Mouse (Mus musculus): ENCODE data around the gene Prcd.
"Not testable (repeated sequence)": the region's sequence is repeated elsewhere in the genome, so short reads cannot be mapped to it uniquely, and the experiment has no call there.

The Prcd gene

DNA sequence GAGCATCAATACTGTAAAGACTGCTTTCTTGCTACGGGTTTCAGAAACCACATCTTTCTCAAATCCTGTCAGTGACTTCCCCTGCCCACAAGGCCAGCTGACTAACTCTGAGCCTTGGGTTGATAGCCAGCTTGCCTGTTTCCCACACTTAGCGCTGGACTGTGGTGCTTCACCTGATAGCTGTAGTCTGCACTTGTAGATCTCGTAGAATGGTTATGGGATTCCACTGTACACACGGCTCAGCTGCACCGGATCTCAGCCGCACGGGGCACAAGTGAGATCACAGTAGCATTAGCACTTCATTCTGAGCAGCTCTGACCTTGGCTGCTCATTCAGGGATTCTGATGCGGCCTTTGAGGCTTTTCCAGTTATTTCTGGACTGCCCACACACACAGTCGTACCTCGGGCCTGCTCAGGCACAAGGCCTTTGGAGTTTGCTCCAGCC is 15.1 kb downstream of the Prcd start:
- DNase-seq (ENCODE audit: low spot score in 2 of 2), result no peak

DNA sequence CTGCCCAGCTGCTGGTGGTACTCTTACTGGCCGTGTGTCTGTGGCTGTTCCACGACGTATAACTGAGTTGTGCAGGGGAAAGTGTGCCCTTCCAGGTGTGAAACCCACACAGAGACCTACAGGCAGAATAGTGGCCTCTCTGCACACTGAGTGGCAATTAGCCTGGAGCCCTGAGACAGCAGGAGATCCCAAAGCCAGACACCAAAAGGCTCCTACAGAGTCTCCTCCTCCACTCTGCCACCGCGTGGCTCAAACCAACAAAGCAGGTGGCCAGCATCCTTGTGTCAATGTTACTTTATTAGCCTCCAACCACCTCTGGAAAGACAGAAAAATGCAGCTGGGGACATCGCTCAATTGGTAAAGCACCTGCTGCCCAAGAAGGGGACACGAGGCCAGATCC is 15.5 kb downstream of the Prcd start:
- no peak for DNase-seq (ENCODE audit: low spot score in 2 of 2)

DNA sequence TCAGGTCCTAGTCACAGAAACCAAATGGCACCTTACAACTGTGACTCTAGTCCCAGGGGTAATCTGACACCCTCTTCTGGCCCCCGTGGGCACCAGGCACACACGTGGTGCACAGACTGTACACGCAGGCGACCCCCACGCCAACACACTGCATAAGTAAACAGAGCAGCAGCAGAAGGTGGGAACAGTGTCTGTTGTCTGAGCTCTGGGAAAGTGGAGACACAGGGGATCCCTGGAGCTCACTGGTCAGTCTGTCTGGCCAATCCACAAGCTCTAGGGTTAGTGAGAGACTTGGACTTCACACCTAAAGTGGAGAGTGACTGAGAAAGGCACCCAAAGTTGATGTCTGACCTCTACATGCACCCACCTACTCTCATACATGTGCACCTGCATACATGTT is 16.0 kb downstream of the Prcd start:
- DNase-seq (ENCODE audit: low spot score in 2 of 2), result no peak

DNA sequence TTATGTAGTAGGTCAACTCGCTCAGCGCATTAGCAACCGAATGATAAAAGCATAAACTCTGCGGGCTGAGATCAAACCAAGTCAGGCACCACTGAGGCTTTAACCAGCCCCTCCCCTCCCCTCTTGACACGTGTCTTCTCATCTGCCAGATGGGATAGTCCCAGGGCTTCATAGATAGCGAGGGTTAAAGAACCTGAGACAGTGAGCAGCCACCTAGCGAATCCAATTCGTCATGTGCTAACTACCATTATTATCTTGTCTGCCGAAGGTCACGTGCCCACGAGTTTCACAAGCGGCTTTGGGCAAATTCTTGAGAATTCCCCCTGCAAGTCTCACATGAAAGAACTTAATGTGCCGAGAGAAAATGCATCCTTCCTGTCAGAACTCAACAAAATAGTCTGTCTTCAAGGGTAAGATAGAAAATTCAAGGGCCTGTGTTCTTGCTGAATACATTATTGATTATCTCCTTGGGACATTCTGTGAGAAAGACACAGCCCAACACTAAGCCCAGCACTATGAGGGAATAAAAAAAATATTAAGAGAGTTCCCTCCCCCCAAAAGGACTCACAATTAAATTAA is 16.5 kb downstream of the Prcd start:
- DNase-seq (ENCODE audit: low spot score in 2 of 2), result no peak

DNA sequence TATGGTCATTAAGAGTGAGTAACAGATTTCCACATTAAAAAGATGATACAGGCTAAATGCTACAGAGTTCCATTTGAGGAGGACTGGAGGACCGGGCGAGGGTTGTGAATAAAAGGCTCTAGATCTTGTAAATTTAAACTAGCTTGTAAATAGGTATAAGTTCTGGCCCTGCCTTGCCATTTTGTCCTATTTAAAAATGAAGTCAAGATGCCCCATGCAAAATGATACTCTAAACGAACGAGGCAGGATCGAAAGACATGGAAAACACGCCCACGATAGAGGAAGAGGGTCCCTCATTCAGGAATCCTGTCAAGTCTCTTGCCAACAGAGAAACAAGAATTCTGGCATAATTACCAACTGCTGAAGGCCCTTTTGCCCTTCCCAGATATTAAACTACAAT is 17.1 kb downstream of the Prcd start:
- no peak for DNase-seq (ENCODE audit: low spot score in 2 of 2)

DNA sequence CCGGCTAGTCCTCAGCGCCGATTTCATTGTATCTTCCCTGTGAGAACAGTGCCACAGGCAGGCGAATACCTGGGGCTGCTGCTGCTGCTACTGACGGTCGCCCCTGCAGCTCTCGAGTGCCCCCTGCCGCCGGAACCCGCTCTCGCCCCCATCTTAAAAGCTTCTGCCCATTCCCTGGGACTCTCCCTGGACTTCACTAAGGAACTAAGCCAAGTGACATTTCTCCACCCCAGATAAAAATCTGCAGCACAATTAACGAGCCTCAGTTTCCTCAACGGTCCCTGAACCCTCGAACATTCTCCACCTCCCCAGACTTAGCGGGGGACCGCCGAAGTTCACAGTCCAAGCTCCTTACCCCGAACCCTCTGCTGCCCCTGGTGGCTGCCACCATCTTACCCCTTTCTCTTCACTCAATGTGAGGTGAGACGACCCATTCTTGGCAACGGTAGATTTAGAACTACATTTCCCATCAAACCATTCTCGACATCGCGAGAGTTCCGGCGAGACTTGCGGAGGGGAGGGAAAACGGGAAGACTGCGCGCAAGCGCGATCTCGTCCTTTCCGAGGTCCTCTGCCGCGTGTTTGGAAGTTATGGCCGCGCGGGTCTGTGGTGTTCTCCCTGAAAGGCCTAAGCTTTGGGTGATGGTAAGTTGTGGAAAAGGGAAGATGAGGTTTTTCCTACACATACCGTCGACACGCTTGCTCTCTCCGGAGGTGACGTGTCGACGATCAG is 17.9 kb downstream of the Prcd start:
- peak; percentile 97 to 99 for DNase-seq (ENCODE audit: low spot score in 2 of 2)

DNA sequence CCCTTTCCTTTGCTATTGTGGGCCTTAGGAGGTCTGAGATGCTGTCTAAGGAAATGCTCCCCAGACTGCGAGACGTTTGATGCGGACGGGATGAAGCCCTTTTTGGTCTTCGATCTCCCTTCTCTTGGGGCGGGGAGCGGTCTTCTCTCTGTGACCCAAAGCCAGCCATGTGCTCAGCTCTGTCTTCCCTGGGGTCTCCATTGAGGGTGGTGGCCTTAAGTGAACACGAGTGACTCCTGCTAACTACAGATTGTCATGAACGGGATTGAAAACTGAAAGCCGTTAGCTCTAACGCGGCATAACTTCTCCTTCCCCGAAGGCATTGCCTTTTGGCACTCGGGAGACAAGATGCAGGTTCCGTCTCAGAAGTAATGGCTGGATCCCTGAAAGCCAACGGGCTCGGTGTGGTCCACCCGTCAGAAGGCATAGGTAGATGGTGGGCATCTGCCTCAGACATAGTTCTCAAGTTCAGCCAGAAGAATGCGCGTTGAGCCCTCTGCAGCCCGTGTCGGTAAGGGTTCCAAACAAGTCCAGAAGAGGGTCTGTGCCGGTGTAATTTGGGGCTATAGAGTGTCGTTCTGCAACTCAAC is 18.6 kb downstream of the Prcd start:
- no peak for DNase-seq (ENCODE audit: low spot score in 2 of 2)

DNA sequence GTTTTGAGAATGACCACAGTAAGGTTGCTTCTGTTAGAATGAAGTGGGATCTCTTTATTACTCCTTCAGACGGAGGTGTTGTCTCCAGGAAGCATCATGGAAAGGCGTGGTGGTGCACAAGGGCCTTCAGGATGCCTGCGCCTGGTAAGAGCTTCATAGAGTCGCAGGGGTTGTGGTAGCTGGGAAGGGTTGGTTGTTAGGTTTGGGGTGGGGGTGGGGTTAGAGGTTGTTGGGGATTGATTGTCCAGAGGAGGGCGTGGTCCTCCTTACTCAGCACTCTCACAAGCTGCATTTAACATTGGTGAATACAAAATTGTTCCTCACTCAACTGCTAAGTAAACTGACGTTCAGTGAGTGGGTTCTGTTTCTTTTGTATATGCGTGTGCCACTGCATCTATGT is 19.3 kb downstream of the Prcd start:
- DNase-seq (ENCODE audit: low spot score in 2 of 2), result no peak

DNA sequence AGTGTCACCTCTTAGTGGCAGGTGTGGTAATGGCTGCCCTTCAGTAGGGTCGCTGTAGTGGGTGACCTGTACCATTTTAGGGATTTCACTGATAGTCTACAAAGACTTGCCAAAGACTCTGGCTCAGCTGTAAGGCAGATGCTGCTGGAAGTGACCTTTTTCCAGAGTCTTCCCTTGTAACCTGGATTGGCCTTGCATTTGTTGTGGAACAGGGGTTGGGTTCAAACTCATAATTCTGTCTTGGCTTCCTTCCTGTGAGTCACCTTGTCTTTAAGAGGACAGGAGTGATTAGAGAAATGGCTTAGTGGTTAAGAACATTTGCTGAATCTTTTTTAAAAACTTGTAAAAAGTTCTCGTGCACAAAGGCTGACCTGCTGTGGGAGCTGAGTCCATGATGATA is 20.1 kb downstream of the Prcd start:
- no peak for DNase-seq (ENCODE audit: low spot score in 2 of 2)

DNA sequence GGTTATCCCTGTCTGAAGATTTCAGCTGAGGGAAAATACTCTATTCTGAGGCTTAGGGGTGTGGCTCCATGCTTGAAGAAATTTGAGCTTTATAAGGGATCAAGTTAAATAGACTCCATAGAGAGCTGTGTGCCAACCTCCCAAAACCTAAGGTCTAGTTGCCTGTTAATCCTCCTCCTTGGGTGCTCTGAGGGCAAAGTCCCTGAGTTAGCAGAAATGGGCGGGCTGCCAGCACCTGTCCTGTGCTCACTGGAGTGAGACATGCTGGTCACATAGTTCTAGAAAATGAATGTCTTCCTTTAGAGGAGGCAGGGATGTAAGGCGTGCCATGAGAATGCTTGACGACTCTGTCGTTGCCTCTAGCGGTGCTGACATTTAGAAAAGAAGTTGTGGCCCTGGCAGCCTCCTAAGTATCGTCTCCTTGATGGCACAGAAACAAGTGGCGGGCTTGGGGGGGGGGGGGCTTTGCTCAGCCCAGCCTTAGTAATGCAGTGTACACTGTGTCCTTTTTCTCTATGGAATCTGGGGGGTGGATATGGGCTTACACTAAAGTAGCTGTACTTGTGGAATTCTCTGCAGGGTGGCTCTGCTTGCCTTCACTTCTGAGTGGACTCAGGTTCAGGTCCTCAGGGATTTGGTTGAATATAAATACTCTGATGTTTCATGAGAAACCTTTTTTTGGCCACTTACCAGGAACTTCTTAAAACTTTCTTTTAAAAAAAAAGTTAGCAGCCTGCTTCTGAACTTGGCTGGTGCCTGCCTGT is 21.5 kb downstream of the Prcd start:
- no peak for DNase-seq (ENCODE audit: low spot score in 2 of 2)

DNA sequence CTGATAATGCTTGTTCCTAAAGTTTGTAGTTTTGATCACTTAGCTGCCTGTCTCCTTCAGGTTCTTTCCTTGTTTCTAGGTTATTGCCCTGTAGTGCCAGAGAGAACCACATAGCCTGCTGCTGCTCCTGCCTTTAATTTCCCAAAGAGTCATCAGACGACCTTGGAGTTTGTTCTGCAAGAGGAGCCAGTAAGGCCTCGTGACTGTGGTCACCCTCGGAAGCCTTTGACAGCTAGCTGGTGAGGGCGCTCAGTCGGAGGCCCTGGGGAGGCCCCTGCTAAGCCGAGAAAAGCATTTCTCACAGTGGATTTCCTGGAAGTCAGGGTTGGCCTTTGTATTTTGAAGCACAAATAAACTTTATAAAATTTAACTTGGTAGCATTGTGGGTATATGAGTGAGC is 22.1 kb downstream of the Prcd start:
- not testable (repeated sequence) for DNase-seq (ENCODE audit: low spot score in 2 of 2)

DNA sequence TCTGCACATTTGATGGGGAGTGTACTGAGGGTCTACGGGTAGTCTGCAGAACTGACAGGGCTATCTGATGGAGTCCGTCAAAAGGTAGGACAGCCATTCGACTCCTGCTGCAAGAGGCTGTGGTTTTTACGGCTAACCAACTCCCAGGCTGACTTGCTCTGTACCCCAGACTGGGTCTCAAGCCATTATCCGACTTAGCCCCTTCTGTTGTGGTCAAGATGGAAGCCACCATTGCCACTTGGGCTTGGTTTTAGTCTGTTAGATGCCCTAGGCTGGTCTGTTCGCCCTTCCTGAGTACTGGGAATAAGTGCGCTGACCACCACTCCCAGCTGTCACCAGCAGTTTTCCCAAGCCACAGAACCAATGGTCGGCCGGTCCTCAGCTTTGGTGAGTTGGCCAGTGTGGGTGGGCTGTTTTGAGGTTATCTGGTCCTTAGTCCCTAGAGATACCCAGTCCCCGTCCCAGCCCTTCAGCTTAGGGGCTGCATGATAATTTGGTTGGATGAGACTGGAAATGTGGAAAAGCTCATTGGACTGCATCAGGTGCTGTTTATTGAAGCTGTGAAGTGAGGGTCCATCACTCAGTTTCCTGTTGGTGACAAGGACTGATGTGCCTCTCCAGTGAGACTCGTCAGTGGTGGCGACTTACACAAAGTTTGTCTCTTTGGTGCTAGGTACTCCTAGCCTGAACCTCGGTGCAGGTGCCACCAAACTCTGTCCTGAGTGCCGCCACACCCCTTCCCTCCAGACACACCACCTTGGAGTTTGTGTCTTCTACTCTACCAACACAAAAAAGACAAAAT is 23.0 kb downstream of the Prcd start:
- DNase-seq (ENCODE audit: low spot score in 2 of 2), result no peak

DNA sequence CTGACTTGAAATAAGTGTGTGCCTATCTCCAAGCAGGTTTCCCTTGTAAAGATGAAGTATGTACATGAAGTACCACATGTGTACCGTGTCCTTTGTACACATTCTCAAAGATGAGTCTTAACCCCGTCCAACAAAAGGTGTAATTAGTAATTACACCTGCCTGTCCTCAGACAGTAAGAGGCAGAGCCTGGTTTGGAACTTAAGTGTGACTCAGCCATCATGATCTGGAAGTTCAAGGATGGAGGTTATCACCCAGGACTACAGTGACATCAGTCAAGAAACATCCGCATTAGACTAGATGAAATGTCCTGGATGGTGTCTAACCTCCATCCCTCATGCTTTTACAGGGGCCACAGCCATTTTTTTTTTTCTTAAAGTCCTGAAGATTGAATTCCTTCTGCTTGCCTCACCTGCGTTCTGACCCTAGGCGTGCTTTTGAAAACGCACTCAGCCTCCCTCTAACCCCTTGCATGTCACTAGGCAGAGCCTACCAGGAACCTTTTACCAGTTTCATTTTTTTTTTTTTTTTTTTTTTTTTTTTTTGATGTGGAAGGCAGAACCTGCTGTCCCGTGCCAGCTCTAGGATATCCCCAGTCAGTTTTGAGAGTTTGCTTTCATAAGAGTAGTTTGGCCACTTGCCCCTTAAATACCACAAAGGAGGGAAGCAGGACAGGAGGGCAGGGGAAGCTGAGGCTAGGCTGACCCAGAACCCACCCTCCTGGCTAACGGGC is 24.5 kb downstream of the Prcd start:
- no peak for DNase-seq (ENCODE audit: low spot score in 2 of 2)

DNA sequence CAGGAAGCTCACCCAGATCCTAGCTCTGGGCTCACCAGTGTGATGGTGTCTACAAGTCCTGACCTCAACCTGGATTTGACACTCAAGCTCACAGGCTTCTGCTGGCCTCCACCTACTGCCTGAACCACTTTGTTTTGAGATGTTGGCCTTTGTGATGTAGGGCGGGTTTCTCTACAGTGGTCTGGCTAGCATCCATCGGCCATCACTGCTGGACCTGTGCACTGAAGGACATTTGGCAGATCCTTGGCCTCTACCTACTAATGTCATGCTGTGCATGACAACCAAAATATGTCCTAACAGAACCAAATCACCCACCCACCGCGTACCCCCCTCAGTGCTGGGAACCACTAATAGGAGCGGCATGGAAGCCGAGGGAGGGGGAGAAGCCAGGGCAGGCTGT is 25.8 kb downstream of the Prcd start:
- no peak for DNase-seq (ENCODE audit: low spot score in 2 of 2)

DNA sequence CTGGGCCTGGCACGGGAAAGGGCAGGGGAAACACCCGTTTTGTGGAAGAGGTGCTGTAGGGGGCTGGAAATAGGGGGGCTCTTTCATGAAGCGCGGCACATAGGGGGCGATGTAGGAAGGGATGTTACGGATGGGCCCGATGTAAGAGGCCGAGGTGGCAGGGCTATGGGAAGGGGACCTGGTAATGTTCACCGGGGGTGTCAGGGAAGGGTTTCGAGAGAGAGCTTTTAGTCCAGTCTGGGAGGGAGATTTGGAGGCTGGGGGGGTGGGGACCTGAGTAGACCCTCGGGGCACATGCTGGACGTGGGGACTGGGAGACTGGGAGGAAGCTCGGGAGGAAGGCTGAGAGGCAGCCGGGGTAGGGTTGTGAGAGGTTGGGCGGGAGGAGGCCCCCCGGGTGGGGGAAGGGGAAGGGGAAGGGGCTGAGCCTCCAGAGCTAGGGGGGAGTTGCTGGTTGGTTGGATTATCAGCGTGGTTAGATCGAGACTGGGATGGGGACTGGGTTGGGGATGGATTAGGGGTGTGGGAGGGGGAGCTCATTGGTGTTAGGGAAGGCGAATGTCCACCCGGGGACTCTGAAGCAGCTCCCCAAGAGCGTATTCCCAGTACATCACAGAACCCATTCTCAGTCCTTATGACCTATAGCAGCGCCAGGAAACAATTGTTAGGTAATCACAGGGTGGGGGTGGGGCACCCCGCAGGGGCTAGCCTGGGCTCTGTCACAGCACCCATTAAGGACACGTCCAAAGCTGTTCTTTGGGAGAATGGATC is 27.2 kb downstream of the Prcd start:
- DNase-seq (ENCODE audit: low spot score in 2 of 2), result no peak

DNA sequence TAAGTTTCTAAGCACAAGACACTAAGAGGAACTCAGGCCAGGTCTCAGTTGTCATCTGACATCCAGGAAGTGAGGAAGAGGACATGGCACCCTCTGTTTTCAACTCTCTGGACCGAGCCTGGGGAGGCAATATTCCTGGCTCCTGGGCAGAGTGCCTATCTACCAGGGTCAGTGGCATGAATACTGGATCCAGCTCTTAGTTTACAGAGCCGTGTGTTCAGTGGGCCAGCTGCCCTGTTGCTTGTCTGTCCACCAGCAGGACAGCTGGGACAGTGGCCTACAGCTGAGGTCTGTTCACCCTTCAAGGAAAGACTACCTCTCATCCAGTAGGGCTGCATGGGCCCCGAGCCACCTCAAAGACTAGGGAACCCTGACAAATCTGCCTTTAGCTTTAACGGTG is 27.8 kb downstream of the Prcd start:
- DNase-seq (ENCODE audit: low spot score in 2 of 2), result no peak

DNA sequence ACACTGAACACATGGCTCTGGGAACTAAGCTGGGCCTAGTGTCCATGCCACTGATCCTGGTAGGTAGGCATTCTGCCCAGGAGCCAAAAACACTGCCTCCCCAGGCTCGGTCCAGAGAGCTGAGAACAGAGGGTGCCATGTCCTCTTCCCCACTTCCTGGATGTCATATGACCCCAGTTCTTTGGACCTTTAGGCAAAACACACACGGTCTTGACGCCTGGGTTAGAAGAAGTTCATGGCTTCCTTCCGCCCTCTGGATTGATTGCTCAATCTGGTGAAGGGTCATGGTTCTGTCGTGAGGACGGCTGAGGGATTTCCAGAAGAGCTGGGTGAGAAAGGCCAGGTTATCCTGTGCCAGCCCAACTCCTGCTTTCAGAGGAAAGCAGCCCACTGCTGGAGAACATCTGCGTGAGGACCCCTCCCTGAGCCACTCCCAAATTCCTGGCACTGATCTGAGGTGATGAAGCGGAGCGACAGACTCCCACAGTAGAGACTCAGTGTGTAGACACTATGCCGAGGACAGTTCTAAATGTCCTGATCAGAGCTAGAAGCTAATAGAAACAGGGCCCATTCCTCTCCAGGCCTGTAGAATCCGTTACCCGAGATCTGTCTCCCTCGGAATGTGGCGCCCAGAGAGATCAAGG is 29.3 kb downstream of the Prcd start:
- no peak for DNase-seq (ENCODE audit: low spot score in 2 of 2)

DNA sequence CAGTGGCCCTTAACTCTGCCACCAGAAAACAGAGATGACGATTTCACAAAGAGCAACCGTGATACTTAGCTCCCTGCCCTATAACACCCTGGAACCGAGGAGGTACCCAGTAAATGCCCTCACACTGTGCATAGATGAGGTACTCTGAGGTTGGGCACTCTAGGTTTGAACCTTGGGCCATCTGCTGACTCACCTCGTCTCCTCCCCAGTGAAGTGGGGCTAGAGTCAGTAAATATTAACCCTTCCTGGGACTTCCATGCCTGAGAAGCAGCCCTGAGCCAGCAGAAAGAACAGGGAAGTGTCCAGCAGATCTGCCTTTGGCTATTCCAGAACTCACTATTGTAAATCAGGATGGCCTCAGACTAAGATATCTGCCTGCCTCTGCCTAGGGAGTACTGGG is 30.4 kb downstream of the Prcd start:
- no peak for DNase-seq (ENCODE audit: low spot score in 2 of 2)

DNA sequence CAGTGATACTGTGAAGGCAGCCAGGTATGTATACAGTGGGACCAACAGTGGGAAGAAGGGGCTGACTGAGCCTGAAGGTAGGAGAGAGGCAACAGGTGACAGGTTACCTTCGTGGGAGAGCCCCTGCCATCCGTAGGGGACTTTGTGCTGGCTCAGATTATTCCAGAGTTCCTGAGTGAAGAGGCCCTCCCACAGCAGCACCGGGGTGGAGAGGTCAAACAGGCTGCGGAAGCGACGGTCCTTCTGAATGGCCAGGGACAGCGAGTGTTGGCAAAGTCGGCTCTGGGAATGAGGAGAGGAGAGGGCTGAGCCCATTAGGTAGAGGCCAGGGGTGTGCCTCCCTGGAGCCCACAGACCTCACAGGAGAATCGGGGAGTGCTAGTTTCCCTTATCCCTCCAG is 32.4 kb downstream of the Prcd start:
- DNase-seq (ENCODE audit: low spot score in 2 of 2), result no peak

DNA sequence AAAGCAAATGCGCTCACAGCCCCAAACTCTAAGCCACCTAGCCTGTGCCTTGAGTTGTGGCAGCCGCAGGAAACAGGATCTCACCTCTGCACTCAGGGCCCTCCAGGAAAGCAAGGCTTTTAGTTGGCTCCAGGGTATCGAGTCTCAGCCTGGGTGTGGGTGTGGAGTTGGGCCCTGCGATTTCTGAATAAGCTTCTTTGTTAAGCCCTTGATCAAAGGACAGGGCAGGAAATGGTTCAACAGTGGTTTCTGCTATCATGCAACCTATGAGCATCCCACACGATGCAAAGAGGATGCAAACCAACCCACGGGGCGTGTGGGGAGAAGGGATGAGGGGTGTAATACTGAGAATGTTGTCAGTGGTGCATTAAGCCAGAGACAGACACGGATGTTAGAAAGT is 34.6 kb downstream of the Prcd start:
- no peak for DNase-seq (ENCODE audit: low spot score in 2 of 2)

All from spleen, postnatal 4 days (tissue).